9 mouse cellular contexts compared by ENCODE assay signal in genomic region chr5:115132465-115132864, GRCm38 (mm10). TPM values are rescaled to one million over a fixed set of nuclear protein-coding genes. Genes with fewer than 3 reads are reported as not detected.
DNase-seq lines count a peak whose midpoint lies in the region; TF ChIP-seq lines count a peak whose summit lies in the region.
"Had no signal": no experiment of that assay in that cellular context is flagged by ENCODE, and none has a peak within 500 bp of the region (broad histone marks: within the 10 kb centered on the region; RNA-seq: fewer than 3 reads in every experiment).

No protein-coding gene starts in this region.

- no peak overlapping the region for H3K27ac ChIP-seq in kidney, adult 2 months (ENCODE audit: insufficient read depth, low read depth, low read length)
- H3K27ac ChIP-seq: liver, embryonic 12.5 days; macrophage had no signal

- peaks cover 24% of the 10 kb centered on the region for H3K4me1 ChIP-seq in kidney, adult 2 months (ENCODE audit: control insufficient read depth, insufficient read depth, low read length)

- peaks cover 1% of the 10 kb centered on the region; the same call in 1 of the 2 replicates for H3K36me3 ChIP-seq in kidney, adult 2 months (ENCODE audit: control insufficient read depth, insufficient read depth, low read length)

- WGBS in kidney, adult 2 months = 58% methylated on average over 8 of the region's 8 CpGs

- no peak for TF ChIP-seq CTCF in kidney, adult 2 months (conservative IDR thresholded peaks at IDR 0.05; ENCODE audit: insufficient read depth, insufficient read length, low read depth, low read length)

- TF ChIP-seq POLR2A in kidney, adult 2 months (IDR thresholded peaks at IDR 0.05; ENCODE audit: low read depth, low read length) = no peak

- DNase-seq in kidney, adult 2 months = no peak
- no peak for DNase-seq in kidney, postnatal 36 days
- peak; percentile 64 for DNase-seq in T-cell, adult 2 months (ENCODE audit: low spot score)
- peak; percentile 81 for DNase-seq in induced T-regulatory cell, adult 2 months (ENCODE audit: low read depth)
- DNase-seq in natural killer cell, adult 2 months (ENCODE audit: low spot score in 2 of 2) = peak; percentile 53 to 69
- DNase-seq in adrenal gland, adult (ENCODE audit: inconsistent age in 2 of 2, low spot score in 1 of 2) = no peak
- no peak for DNase-seq in Muller cell, postnatal 12 days (ENCODE audit: inconsistent ontology term)

- H3K4me3 ChIP-seq in kidney, adult 2 months (ENCODE audit: insufficient read depth, low read depth, low read length) = peak overlapping the region; percentile 5; the same call in 1 of the 2 replicates
- H3K4me3 ChIP-seq: liver, embryonic 12.5 days had no signal

- no peaks in the 10 kb centered on the region for H3K27me3 ChIP-seq in kidney, adult 2 months (replicated peaks; ENCODE audit: control insufficient read depth, insufficient read depth, low read length)

RNA-seq across cellular contexts. Expression of gene Unc119b, which starts 2.3 kb away (rescaled TPM):
- 138 and 141 TPM in 2 replicates for polyA plus RNA-seq in kidney, adult 2 months (2012; rRNA removed)

RNA-seq across cellular contexts. Expression of gene Acads, which starts 13.3 kb away (rescaled TPM):
- 220 and 241 TPM in 2 replicates for polyA plus RNA-seq in kidney, adult 2 months (2012; rRNA removed)

RNA-seq across cellular contexts. Expression of gene Mlec, which starts 25.5 kb away (rescaled TPM):
- 202 and 209 TPM in 2 replicates for polyA plus RNA-seq in kidney, adult 2 months (2012; rRNA removed)

RNA-seq across cellular contexts. Expression of gene Gm10401, which starts 34.4 kb away (rescaled TPM):
- not detected in 2 replicates for polyA plus RNA-seq in kidney, adult 2 months (2012; rRNA removed)

Comparison
In these comparisons a context has a peak if more than half of its experiments do, and no peak if none do; other contexts are left out.
1. DNase-seq: peak in T-cell, adult 2 months (single experiment), induced T-regulatory cell, adult 2 months (single experiment) and natural killer cell, adult 2 months (2 of 2); none in kidney, adult 2 months (single experiment), kidney, postnatal 36 days (0 of 2), adrenal gland, adult (0 of 2) and Muller cell, postnatal 12 days (single experiment).